Mouse (Mus musculus): ENCODE data around the gene Rai14. TPM values are rescaled to one million over a fixed set of nuclear protein-coding genes. Genes with fewer than 3 reads are reported as not detected.

Gene Rai14
- polyA plus RNA-seq, 1 experiment from 2014 or later, result 14.0 TPM

DNA sequence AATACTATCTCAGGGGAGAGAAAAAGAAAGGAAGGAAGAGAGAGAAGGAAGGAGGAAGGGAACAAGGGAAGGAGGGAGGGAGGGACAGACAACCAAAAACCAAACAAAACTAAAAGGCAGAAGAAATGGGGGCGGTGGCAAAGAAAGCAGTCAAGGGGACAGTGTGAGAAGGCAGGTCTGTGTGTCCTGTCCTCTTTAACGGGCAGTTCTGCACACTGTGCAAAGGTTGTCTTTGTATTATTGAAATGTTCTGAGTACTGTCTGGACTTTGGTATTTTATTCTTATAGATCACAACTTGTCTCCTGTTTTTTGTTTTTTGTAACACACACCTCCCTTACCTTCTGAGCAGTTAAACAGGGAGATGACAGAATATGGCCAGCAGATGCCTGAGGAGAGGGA, 55.6 kb downstream of the Rai14 start:
- no peak overlapping the region for H3K4me3 ChIP-seq
- WGBS, result 94% methylated on average over 2 of the region's 2 CpGs
- no peaks in the 10 kb centered on the region for H3K9me3 ChIP-seq
- H3K27ac ChIP-seq, result no peak overlapping the region
- H3K4me1 ChIP-seq, result no peaks in the 10 kb centered on the region
- H3K27me3 ChIP-seq (replicated peaks), result no peaks in the 10 kb centered on the region
- H3K9ac ChIP-seq, result no peak overlapping the region
- no peak overlapping the region for H3K4me2 ChIP-seq
- no peaks in the 10 kb centered on the region for H3K36me3 ChIP-seq (replicated peaks)
- no peak for ATAC-seq (replicated peaks)

DNA sequence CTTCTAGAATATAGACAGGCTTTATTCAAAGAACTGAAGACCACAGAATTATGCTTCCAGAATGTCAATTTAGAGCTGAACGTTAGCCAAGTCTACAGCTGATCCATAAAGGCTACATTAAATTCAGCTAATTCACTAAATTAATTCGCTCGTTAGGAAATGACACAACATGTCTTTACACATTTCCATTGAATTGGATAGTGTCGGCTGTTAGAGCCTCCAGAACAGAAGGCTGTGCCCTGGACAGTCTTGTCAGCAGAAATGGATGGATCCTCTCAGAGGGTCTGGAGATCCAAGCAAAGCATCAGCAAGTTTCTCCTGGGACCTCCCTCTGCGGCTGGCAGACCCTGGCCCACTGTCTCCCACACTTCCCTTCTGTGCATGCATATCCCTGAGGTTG, 58.3 kb downstream of the Rai14 start:
- H3K9ac ChIP-seq, result no peak overlapping the region
- no peaks in the 10 kb centered on the region for H3K27me3 ChIP-seq (replicated peaks)
- H3K36me3 ChIP-seq (replicated peaks), result no peaks in the 10 kb centered on the region
- no peak overlapping the region for H3K27ac ChIP-seq
- H3K9me3 ChIP-seq, result no peaks in the 10 kb centered on the region
- WGBS, result 58% methylated on average over 5 of the region's 5 CpGs
- H3K4me3 ChIP-seq, result no peak overlapping the region
- no peaks in the 10 kb centered on the region for H3K4me1 ChIP-seq
- ATAC-seq (replicated peaks), result no peak
- no peak overlapping the region for H3K4me2 ChIP-seq

DNA sequence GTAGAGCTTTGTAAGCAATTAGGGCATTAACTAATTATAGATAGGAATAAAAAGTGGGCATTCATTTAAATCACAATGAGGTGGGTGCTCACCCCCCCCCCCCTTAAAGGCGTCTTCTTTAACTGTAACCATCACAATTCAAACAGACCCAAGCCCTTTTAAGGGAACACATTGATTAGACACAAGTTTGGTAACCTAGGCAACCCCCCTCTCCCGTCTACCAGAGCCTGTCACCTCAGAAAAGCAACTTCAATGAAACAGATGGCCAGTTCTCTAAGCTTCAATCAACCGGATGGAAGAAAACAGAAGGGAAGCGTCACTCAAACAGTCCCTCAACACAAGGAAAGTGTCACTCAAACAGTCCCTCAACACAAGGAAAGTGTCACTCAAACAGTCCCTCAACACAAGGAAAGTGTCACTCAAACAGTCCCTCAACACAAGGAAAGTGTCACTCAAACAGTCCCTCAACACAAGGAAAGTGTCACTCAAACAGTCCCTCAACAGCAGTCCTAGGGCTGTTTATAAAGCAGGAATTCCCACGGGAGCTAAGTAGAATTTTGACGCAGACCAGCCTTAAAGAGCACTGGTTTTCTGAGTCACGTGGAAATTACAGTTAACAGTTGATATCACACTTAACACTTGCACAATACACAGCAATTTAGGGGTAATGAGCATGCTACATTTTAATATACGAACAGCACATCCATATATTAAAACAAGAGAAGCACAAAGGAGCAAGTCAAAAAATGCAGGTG, 59.1 kb downstream of the Rai14 start:
- peak; percentile 78; the same call in 1 of the 2 replicates for ATAC-seq (replicated peaks)
- no peak overlapping the region for H3K4me3 ChIP-seq
- no peaks in the 10 kb centered on the region for H3K4me1 ChIP-seq
- 18% methylated on average over 8 of the region's 8 CpGs for WGBS
- no peak overlapping the region for H3K9ac ChIP-seq
- H3K27me3 ChIP-seq (replicated peaks), result no peaks in the 10 kb centered on the region
- no peaks in the 10 kb centered on the region for H3K9me3 ChIP-seq
- H3K4me2 ChIP-seq, result no peak overlapping the region
- H3K27ac ChIP-seq, result no peak overlapping the region
- H3K36me3 ChIP-seq (replicated peaks), result no peaks in the 10 kb centered on the region

DNA sequence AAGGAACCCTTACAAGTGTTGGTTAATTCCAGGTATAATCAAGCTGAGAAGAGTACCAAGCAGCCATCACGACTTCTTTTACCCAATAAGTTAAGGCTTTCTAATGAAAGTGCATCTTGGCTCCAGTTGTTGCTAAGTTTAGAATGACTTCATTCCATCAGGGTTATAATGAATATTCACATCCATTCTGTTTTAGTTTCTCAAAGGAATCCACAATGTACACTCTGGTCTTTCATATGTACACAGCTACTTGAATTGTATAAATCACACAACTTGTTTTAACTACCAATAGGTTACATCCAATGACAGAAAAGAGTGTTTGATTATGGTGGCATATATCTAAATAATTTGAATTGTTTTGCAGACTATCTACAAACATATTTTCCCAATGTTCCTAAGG, 59.7 kb downstream of the Rai14 start:
- 0 out of 2 replicates have a peak, but pooled peaks have one; percentile 33 for ATAC-seq (replicated peaks)
- Histone ChIP-seq H3K4me2 (no peak overlapping the region), H3K27me3 (replicated peaks) (no peaks in the 10 kb centered on the region), H3K4me3 (no peak overlapping the region), H3K36me3 (replicated peaks) (no peaks in the 10 kb centered on the region), H3K4me1 (no peaks in the 10 kb centered on the region), H3K9ac (no peak overlapping the region), H3K9me3 (no peaks in the 10 kb centered on the region), H3K27ac (no peak overlapping the region)
- WGBS, result 63% methylated on average over 1 of the region's 1 CpGs

DNA sequence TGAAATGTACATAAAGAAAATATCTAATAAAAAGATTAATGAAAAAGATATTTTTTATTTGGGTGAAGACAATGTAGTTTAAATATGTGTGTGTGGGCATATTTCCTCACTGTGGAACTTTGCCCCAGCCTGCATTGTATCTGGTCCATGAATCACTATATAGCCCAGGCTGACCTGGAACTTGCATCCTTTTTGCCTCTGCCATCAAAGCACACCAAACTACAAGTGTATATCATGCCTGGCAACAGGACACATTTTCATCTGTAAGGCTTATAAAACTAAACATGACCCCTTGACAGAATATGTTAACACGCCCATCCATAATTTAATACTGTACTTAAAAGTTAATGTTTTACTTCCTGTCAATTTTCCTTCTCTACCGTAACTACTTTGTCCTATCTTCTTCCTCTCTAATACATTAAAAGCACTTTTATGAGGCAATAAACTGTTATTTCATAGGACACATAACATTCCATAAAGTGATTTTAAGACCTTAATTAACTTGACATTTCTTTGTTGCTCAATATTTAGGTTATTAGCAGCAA, 61.4 kb downstream of the Rai14 start:
- H3K27ac ChIP-seq, result no peak overlapping the region
- no peak overlapping the region for H3K4me2 ChIP-seq
- ATAC-seq (replicated peaks), result no peak
- WGBS, result 92% methylated on average over 2 of the region's 2 CpGs
- H3K27me3 ChIP-seq (replicated peaks), result no peaks in the 10 kb centered on the region
- H3K9me3 ChIP-seq, result no peaks in the 10 kb centered on the region
- no peak overlapping the region for H3K9ac ChIP-seq
- H3K4me1 ChIP-seq, result peaks cover 7% of the 10 kb centered on the region
- no peaks in the 10 kb centered on the region for H3K36me3 ChIP-seq (replicated peaks)
- no peak overlapping the region for H3K4me3 ChIP-seq

DNA sequence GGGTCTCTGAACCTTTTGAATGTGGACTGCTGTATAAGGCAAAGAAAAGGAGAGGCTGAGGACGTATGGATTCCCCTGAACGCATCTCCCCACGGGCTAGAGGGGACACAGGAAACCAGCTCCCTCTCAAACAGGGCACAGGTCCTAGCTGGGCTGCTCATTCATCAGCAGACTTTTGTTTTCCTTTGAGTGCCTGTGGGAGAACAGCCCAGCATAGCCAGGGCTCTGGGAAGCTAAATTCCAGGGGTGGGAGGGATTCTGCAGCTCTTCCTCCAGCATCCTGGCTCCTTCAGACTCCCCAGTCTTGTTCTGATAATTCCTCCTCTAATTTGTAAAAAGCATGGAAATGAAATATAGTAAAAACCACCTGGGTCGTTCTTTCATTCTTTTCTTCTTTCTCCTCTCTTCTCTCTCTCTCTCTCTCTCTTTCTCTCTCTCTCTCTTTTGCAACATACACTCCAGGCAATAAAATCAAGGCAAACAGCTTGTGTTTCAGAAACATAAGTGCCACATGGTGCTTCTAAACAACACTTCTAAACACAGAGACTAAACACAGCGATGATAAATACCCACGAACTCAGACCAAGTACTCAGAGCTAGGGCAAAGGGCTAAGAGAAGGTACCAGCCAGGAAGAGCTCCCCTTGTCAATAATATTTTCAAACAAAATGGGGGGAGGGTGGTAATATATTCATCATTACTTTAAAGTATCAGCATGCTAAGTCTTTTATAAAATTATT, 65.9 kb downstream of the Rai14 start:
- peaks cover 11% of the 10 kb centered on the region for H3K4me1 ChIP-seq
- H3K36me3 ChIP-seq (replicated peaks), result no peaks in the 10 kb centered on the region
- H3K4me2 ChIP-seq, result no peak overlapping the region
- no peaks in the 10 kb centered on the region for H3K9me3 ChIP-seq
- H3K27me3 ChIP-seq (replicated peaks), result no peaks in the 10 kb centered on the region
- H3K4me3 ChIP-seq, result no peak overlapping the region
- H3K27ac ChIP-seq, result no peak overlapping the region
- no peak overlapping the region for H3K9ac ChIP-seq
- WGBS, result 16% methylated on average over 6 of the region's 6 CpGs
- ATAC-seq (replicated peaks), result peak; percentile 76

DNA sequence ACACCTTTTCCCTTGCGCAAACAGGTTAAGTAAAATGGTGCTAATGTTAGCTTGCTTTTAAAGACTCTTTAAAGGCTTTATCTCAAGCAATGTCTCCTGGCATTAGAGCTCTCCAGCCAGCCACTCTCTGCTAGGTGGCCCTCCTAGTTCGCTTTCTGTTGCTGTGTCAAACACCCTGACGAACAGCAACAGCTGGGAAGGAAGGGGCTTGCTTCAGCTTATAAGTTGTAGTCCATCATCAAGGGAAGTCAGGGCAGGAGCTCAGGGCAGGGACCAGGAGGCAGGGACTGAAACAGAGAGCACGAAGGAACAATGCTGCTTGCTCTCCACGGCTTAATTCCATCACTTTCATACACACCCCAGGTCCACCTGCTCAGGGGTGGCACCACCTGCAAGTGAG, 68.1 kb downstream of the Rai14 start:
- WGBS, result 74% methylated on average over 5 of the region's 5 CpGs

DNA sequence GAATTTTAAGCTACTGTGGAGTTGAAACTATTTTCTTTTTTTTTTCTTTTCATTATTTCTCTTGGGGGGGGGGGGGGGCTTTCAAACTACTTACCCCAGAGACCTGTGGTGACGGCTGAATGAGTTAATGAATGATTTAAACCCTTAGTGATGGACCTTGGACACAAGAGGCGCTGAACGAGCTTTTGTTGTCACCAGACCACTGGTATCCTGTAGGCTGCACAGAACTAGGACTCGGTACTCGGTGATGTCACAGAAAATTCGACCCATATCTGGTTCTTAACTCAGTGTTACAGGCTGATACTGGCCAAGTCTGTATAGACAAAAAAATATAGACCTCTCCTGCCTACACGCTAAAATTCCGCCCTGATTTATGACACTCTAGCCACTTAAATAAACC, 69.3 kb downstream of the Rai14 start:
- Histone ChIP-seq H3K9ac (no peak overlapping the region), H3K4me3 (no peak overlapping the region), H3K4me2 (no peak overlapping the region), H3K36me3 (replicated peaks) (no peaks in the 10 kb centered on the region), H3K4me1 (peaks cover 15% of the 10 kb centered on the region), H3K27me3 (replicated peaks) (no peaks in the 10 kb centered on the region), H3K9me3 (no peaks in the 10 kb centered on the region), H3K27ac (no peak overlapping the region)
- no peak for ATAC-seq (replicated peaks)
- 43% methylated on average over 8 of the region's 8 CpGs for WGBS

More for the DNA sequence above, 68.1 kb downstream of the Rai14 start:
- no peak overlapping the region for H3K4me3 ChIP-seq
- ATAC-seq (replicated peaks), result no peak
- no peak overlapping the region for H3K4me2 ChIP-seq
- no peaks in the 10 kb centered on the region for H3K36me3 ChIP-seq (replicated peaks)
- H3K4me1 ChIP-seq, result peaks cover 15% of the 10 kb centered on the region
- no peaks in the 10 kb centered on the region for H3K9me3 ChIP-seq
- no peak overlapping the region for H3K9ac ChIP-seq
- no peak overlapping the region for H3K27ac ChIP-seq
- no peaks in the 10 kb centered on the region for H3K27me3 ChIP-seq (replicated peaks)

DNA sequence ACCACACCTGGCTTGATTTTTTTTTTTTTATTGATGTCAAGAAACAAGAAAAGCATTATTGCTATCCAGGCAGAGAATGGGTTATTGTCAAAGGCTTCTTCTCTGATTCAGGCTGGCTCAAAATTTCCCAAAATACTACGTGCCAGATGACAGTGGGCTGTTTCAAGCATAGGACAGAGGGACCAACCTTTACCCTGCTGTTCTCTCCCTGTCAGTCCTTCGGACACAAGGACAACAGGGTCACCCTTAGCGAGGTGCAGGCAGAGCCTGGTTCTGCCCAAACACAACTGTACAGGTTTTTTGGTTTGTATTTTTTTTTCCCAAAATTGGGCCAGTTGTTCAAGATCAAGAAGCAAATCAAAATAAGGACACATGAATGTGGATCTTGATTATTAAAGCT, 70.6 kb downstream of the Rai14 start:
- peaks cover 15% of the 10 kb centered on the region for H3K4me1 ChIP-seq
- no peak overlapping the region for H3K27ac ChIP-seq
- H3K9me3 ChIP-seq, result no peaks in the 10 kb centered on the region
- no peak overlapping the region for H3K4me3 ChIP-seq
- no peaks in the 10 kb centered on the region for H3K27me3 ChIP-seq (replicated peaks)
- WGBS, result 87% methylated on average over 3 of the region's 3 CpGs
- H3K4me2 ChIP-seq, result no peak overlapping the region
- H3K36me3 ChIP-seq (replicated peaks), result no peaks in the 10 kb centered on the region
- no peak overlapping the region for H3K9ac ChIP-seq
- no peak for ATAC-seq (replicated peaks)

DNA sequence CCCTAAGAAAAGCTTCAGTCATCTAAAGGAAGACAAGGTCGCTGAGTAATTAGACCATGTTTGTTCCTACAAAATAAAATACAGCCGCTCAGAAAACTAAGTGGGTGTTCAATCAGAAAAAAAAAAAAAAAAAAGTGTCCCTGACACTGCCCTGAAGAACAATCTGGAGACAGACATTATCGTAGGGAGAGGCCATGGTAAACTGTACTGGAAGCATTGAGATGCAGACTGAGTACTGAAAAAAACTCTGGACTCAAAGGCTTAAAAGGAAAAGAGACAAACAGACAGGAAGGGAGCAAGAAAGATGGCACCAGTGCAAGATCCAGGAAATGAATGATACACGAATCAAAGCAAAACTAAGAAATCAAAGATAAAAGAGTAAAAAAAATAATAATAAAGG, 71.2 kb downstream of the Rai14 start:
- no peak overlapping the region for H3K4me2 ChIP-seq
- H3K4me1 ChIP-seq, result peaks cover 10% of the 10 kb centered on the region
- H3K9me3 ChIP-seq, result no peaks in the 10 kb centered on the region
- no peak for ATAC-seq (replicated peaks)
- H3K27me3 ChIP-seq (replicated peaks), result no peaks in the 10 kb centered on the region
- 44% methylated on average over 4 of the region's 4 CpGs for WGBS
- H3K9ac ChIP-seq, result no peak overlapping the region
- no peak overlapping the region for H3K4me3 ChIP-seq
- H3K36me3 ChIP-seq (replicated peaks), result no peaks in the 10 kb centered on the region
- no peak overlapping the region for H3K27ac ChIP-seq

DNA sequence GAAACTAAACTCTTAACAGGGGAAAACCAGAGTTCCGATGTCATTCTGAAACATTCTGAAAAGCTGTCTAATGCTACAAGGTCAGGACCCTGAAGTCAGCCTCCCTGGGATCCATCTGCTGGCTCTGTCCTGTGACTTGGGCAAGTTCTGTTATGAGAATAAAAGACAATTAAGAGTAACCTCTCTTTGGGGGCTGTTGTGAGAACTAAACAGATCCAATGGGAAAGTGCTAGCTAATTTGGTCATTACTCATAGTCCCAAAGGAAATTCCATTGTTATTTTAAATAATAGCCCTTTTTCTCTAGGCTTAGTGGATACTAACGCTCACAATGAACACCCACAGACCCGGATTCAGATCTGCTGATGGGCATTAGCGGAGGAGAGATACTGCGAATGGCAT, 72.0 kb downstream of the Rai14 start:
- H3K4me2 ChIP-seq, result no peak overlapping the region
- 15% methylated on average over 5 of the region's 5 CpGs for WGBS

DNA sequence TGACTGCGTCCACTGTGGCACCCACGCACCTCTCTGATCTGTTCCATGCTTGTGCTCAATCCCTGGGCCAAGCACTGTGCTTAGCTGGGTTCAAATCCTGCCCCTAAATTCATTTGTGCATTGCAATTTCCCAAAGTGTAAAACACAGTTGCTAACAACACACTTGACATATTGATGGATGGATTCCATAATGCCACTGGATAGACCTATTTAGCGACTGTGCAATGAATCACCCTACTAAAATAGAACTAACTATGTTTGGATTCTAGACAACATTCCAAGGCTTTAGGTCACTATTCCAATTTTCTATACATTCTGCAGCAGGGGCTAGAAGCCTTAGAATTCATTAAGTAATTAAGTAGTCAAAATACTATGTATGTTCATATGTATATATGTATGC, 73.7 kb downstream of the Rai14 start:
- 0 out of 2 replicates have a peak, but pooled peaks cover 5% of the 10 kb centered on the region for H3K4me1 ChIP-seq
- H3K9ac ChIP-seq, result no peak overlapping the region
- H3K4me3 ChIP-seq, result no peak overlapping the region
- no peaks in the 10 kb centered on the region for H3K27me3 ChIP-seq (replicated peaks)
- ATAC-seq (replicated peaks), result no peak
- no peak overlapping the region for H3K27ac ChIP-seq
- 96% methylated on average over 3 of the region's 3 CpGs for WGBS
- no peaks in the 10 kb centered on the region for H3K9me3 ChIP-seq
- no peak overlapping the region for H3K4me2 ChIP-seq
- no peaks in the 10 kb centered on the region for H3K36me3 ChIP-seq (replicated peaks)

More for the DNA sequence above, 72.0 kb downstream of the Rai14 start:
- no peak overlapping the region for H3K4me3 ChIP-seq
- no peak for ATAC-seq (replicated peaks)
- H3K27ac ChIP-seq, result no peak overlapping the region
- H3K36me3 ChIP-seq (replicated peaks), result no peaks in the 10 kb centered on the region
- H3K4me1 ChIP-seq, result 0 out of 2 replicates have a peak, but pooled peaks cover 5% of the 10 kb centered on the region
- H3K9ac ChIP-seq, result no peak overlapping the region
- no peaks in the 10 kb centered on the region for H3K27me3 ChIP-seq (replicated peaks)
- H3K9me3 ChIP-seq, result no peaks in the 10 kb centered on the region

Measured in midbrain, embryonic 15.5 days (tissue).